Mouse (Mus musculus): ENCODE data around the gene Fzd4. TPM values are rescaled to one million over a fixed set of nuclear protein-coding genes. Genes with fewer than 3 reads are reported as not detected.
A peak's percentile ranks its signal among the peaks of the same experiment; 100 is the strongest.

Fzd4 gene
- polyA plus RNA-seq, 1 experiment from 2014 or later: 7.8 TPM

DNA sequence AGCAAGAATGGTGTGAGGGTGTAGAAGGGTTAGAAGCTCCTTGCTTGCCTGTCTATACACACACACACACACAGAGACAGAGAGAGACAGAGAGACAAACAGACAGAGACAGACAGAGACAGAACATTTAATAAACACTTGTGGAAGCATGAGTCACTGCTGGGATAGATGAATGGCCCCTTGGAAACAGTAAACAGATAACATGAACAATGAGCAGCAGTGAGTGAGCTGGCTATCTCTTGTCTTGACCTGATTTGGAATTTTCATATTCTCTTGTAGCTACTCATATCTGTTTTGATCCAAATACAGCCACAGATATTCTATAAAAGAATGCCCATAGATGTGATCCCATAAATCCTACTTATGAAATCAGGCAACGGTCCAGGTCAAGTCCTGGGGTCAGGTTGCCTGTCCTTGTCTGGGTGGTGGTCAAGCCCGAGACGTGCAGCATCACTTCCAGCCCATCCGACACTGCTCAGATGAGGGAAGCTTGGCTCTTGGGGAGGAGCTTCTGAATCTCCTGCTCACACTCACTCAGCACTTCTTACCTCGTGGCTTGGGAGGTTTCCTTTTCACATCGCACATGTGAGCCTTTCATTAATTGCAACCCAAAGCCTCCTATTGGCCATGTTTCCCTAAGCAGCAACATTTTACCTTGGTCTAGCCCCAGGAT lies 32.4 kb upstream of the Fzd4 start:
- H3K4me3 ChIP-seq (ENCODE audit: low read depth, low read length): no peak overlapping the region

DNA sequence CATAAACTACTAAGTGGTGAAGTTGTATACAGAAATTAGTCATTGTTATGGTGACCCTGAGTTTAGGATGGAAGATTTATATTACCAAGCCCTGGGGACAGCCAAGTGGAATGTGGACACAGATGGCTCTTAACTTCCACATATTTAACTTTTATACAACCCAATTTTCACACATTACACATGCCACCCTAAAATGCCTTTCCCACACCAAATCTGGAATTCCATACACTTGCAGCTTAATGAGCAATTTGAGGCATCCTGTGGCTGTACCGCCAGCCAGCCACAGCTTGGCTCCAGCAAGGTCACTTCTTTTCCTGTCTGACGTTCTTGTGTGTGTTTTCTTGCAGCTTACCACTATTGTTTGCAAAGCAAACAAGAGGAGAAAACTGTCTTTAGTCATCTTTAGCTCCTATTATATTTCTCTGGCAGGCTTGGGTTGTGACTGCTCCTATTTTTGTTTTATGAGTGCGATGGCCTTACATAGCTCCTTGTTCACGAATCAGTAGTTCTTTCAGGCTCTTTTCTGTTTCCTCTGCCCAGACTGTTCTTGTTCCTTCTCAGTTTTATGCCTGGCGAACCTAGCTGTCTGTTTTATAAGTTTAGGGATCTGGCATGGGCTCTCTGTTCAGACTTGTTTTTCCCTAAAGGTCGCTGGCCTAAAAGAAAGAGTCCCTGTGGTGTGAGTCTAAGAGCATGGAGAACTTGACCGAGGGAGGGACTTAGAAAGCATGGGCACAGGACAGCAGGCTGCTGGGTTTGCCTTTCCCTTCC lies 23.0 kb upstream of the Fzd4 start:
- DNase-seq (ENCODE audit: low spot score) (no peak), ATAC-seq (replicated peaks; ENCODE audit: low FRiP score) (no peak)
- Histone ChIP-seq H3K36me3 (ENCODE audit: control insufficient read depth, insufficient read depth, low read length) (no peaks in the 10 kb centered on the region), H3K9me3 (ENCODE audit: control insufficient read depth, low read length) (no peaks in the 10 kb centered on the region), H3K4me3 (ENCODE audit: low read depth, low read length) (no peak overlapping the region), H3K9ac (ENCODE audit: low read depth, low read length) (no peak overlapping the region), H3K27ac (ENCODE audit: low read depth, low read length) (no peak overlapping the region), H3K4me2 (no peak overlapping the region), H3K27me3 (replicated peaks; ENCODE audit: control insufficient read depth, insufficient read depth, low read length) (no peaks in the 10 kb centered on the region), H3K4me1 (replicated peaks; ENCODE audit: control insufficient read depth, insufficient read depth, low read length) (no peaks in the 10 kb centered on the region)
- WGBS: 51% methylated on average over 7 of the region's 7 CpGs

More for the DNA sequence above, 32.4 kb upstream of the Fzd4 start:
- H3K4me2 ChIP-seq: no peak overlapping the region
- no peak for DNase-seq (ENCODE audit: low spot score)
- H3K4me1 ChIP-seq (replicated peaks; ENCODE audit: control insufficient read depth, insufficient read depth, low read length): peaks cover 13% of the 10 kb centered on the region
- no peak overlapping the region for H3K27ac ChIP-seq (ENCODE audit: low read depth, low read length)
- no peaks in the 10 kb centered on the region for H3K36me3 ChIP-seq (ENCODE audit: control insufficient read depth, insufficient read depth, low read length)
- H3K27me3 ChIP-seq (replicated peaks; ENCODE audit: control insufficient read depth, insufficient read depth, low read length): no peaks in the 10 kb centered on the region
- no peak overlapping the region for H3K9ac ChIP-seq (ENCODE audit: low read depth, low read length)
- H3K9me3 ChIP-seq (ENCODE audit: control insufficient read depth, low read length): no peaks in the 10 kb centered on the region
- 0 out of 2 replicates have a peak, but pooled peaks have one; percentile 35 for ATAC-seq (replicated peaks; ENCODE audit: low FRiP score)
- WGBS: 46% methylated on average over 6 of the region's 6 CpGs

DNA sequence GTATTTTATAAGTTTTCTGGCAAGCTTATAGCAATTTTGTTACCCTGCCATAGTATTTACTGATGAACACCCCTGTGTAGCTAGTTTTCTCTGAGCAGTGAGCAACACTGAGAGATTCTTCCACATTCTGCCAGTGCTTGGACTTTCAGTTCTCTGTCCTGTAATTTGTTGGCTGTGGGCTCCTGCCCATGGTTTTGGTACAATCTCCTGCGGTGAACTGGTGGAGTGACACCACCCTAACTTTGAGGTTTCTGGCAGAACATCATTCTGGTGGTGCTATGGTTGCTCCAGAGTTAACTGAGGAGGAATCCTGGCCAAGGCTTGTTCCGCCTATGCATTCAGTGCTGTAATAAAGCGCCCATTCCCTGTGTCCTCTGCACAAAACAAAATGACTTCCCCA lies 21.3 kb upstream of the Fzd4 start:
- whole genome bisulfite sequencing: 92% methylated on average over 3 of the region's 3 CpGs
- H3K27me3 ChIP-seq (replicated peaks; ENCODE audit: control insufficient read depth, insufficient read depth, low read length): no peaks in the 10 kb centered on the region
- DNase-seq (ENCODE audit: low spot score): peak; percentile 25
- H3K4me3 ChIP-seq (ENCODE audit: low read depth, low read length): no peak overlapping the region
- no peaks in the 10 kb centered on the region; the same call in 1 of the 2 replicates for H3K4me1 ChIP-seq (replicated peaks; ENCODE audit: control insufficient read depth, insufficient read depth, low read length)
- no peak overlapping the region for H3K9ac ChIP-seq (ENCODE audit: low read depth, low read length)
- H3K36me3 ChIP-seq (ENCODE audit: control insufficient read depth, insufficient read depth, low read length): no peaks in the 10 kb centered on the region
- no peaks in the 10 kb centered on the region for H3K9me3 ChIP-seq (ENCODE audit: control insufficient read depth, low read length)
- no peak for ATAC-seq (replicated peaks; ENCODE audit: low FRiP score)
- H3K4me2 ChIP-seq: no peak overlapping the region
- no peak overlapping the region for H3K27ac ChIP-seq (ENCODE audit: low read depth, low read length)

DNA sequence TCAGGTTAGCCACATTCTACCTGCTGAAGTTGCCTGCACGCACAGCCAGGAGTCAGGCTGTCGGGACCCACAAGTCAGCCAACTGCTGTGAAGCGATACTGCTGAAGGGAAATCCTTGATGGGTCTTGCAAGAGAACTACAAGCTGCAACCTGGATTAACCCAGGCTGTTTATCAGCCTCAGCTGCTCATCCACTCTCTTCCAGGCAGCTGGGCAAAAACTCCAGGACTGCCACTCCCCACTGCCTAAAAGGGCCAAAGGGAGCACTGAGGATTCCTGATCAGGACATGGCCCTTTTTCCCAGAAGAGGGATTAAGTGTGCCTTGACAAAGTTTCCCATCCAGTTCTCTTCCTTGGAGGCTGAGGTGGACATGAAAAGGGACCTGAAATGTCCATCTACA lies 15.2 kb upstream of the Fzd4 start:
- H3K4me3 ChIP-seq (ENCODE audit: low read depth, low read length): no peak overlapping the region
- H3K4me2 ChIP-seq: no peak overlapping the region
- DNase-seq (ENCODE audit: low spot score): peak; percentile 30
- no peak for ATAC-seq (replicated peaks; ENCODE audit: low FRiP score)
- no peaks in the 10 kb centered on the region; the same call in 1 of the 2 replicates for H3K4me1 ChIP-seq (replicated peaks; ENCODE audit: control insufficient read depth, insufficient read depth, low read length)
- H3K36me3 ChIP-seq (ENCODE audit: control insufficient read depth, insufficient read depth, low read length): no peaks in the 10 kb centered on the region
- no peaks in the 10 kb centered on the region for H3K27me3 ChIP-seq (replicated peaks; ENCODE audit: control insufficient read depth, insufficient read depth, low read length)
- no peaks in the 10 kb centered on the region for H3K9me3 ChIP-seq (ENCODE audit: control insufficient read depth, low read length)
- H3K9ac ChIP-seq (ENCODE audit: low read depth, low read length): no peak overlapping the region
- no peak overlapping the region for H3K27ac ChIP-seq (ENCODE audit: low read depth, low read length)
- 71% methylated on average over 3 of the region's 3 CpGs for WGBS

DNA sequence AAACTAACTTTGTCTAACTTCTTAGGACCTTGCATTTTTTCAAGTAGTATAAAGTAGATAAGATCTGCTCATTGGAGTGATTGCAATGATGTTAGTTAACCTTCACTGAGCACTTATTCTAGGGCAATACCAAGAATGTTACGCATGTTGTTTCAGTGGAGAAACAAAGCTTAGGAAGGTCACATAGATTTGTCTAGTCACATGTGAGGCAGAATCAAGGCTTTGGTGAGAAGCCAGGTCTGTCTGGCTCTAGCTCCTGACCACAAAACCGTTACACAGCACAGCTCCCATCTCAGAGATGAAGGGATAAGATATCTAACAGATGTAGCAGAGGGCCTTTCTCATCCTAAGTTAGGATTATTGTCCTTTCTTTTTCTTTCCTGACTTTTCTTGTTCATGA lies 13.5 kb upstream of the Fzd4 start:
- Histone ChIP-seq H3K27me3 (replicated peaks; ENCODE audit: control insufficient read depth, insufficient read depth, low read length) (no peaks in the 10 kb centered on the region), H3K4me2 (no peak overlapping the region), H3K4me3 (ENCODE audit: low read depth, low read length) (no peak overlapping the region), H3K4me1 (replicated peaks; ENCODE audit: control insufficient read depth, insufficient read depth, low read length) (no peaks in the 10 kb centered on the region; the same call in 1 of the 2 replicates), H3K36me3 (ENCODE audit: control insufficient read depth, insufficient read depth, low read length) (no peaks in the 10 kb centered on the region), H3K9ac (ENCODE audit: low read depth, low read length) (no peak overlapping the region), H3K9me3 (ENCODE audit: control insufficient read depth, low read length) (no peaks in the 10 kb centered on the region), H3K27ac (ENCODE audit: low read depth, low read length) (no peak overlapping the region)
- DNase-seq (ENCODE audit: low spot score) (peak; percentile 3), ATAC-seq (replicated peaks; ENCODE audit: low FRiP score) (no peak)
- 75% methylated on average over 2 of the region's 2 CpGs for WGBS

DNA sequence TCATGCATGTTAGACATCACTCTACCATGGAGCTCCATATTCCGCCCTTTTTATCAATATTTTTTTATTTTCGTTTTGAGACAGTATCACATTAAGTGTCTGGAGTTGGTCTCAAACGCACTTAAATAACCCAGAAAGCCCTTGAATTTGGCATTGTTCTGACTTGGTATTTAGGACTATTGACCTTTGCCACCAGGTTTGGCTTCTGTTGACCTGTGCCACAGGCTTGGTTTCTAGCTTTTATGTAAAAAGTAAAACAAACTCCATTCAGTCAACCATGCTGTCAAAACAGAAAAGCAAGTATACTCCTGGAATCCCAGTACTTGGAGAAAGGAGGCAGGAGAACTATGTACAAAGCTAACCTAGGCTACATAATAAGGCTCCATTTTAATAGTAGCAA lies 12.9 kb upstream of the Fzd4 start:
- no peak for ATAC-seq (replicated peaks; ENCODE audit: low FRiP score)
- Histone ChIP-seq H3K4me3 (ENCODE audit: low read depth, low read length) (no peak overlapping the region), H3K4me2 (no peak overlapping the region)

DNA sequence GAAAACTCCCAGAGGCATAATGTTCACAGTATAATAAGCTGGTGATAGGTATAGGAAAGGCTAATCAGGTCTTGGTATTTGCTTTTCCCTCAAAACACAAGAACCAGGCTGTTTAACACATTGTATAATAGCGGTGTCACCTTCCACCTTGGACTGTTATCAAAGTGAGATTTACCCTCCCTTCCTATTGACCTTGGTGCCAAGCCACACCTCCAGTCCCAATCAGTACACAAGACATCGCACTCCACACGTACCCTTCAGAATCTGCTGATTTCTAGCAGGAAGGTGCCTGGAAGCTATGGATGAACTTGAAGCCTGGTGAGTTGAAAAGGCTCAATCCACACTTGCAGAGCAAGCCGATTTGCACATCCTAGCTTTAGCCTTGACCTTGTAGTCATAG lies 12.3 kb upstream of the Fzd4 start:
- no peak overlapping the region for H3K4me2 ChIP-seq
- H3K9ac ChIP-seq (ENCODE audit: low read depth, low read length): no peak overlapping the region
- H3K27me3 ChIP-seq (replicated peaks; ENCODE audit: control insufficient read depth, insufficient read depth, low read length): no peaks in the 10 kb centered on the region
- DNase-seq (ENCODE audit: low spot score) (peak; percentile 8), ATAC-seq (replicated peaks; ENCODE audit: low FRiP score) (no peak)
- no peak overlapping the region for H3K27ac ChIP-seq (ENCODE audit: low read depth, low read length)
- no peaks in the 10 kb centered on the region; the same call in 1 of the 2 replicates for H3K4me1 ChIP-seq (replicated peaks; ENCODE audit: control insufficient read depth, insufficient read depth, low read length)
- H3K9me3 ChIP-seq (ENCODE audit: control insufficient read depth, low read length): no peaks in the 10 kb centered on the region
- H3K36me3 ChIP-seq (ENCODE audit: control insufficient read depth, insufficient read depth, low read length): no peaks in the 10 kb centered on the region
- H3K4me3 ChIP-seq (ENCODE audit: low read depth, low read length): no peak overlapping the region
- WGBS: 71% methylated on average over 4 of the region's 4 CpGs

More for the DNA sequence above, 12.9 kb upstream of the Fzd4 start:
- no peaks in the 10 kb centered on the region for H3K36me3 ChIP-seq (ENCODE audit: control insufficient read depth, insufficient read depth, low read length)
- no peak overlapping the region for H3K27ac ChIP-seq (ENCODE audit: low read depth, low read length)
- H3K27me3 ChIP-seq (replicated peaks; ENCODE audit: control insufficient read depth, insufficient read depth, low read length): no peaks in the 10 kb centered on the region
- peak; percentile 5 for DNase-seq (ENCODE audit: low spot score)
- WGBS: 84% methylated on average over 3 of the region's 3 CpGs
- H3K9me3 ChIP-seq (ENCODE audit: control insufficient read depth, low read length): no peaks in the 10 kb centered on the region
- no peaks in the 10 kb centered on the region; the same call in 1 of the 2 replicates for H3K4me1 ChIP-seq (replicated peaks; ENCODE audit: control insufficient read depth, insufficient read depth, low read length)
- no peak overlapping the region for H3K9ac ChIP-seq (ENCODE audit: low read depth, low read length)

DNA sequence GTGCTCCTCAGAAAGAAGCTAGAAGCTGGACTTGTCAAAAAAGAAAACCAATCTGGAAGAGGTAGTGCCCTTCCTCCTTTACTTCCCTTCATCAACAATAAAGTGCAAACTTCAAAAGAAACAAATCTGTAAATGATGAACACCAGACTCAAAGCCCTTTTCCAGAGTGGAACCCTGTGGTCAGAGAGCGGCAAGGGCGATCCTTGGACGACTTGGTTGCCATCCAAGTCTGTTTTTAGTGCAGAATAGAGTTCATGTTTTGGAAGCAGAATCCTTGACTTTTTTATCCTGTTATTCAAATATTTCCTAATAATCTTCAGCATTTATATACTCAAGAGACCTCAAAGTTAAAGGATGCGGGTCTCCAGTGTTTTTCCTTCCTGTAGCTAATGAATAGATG lies 11.8 kb upstream of the Fzd4 start:
- H3K9ac ChIP-seq (ENCODE audit: low read depth, low read length): no peak overlapping the region
- H3K4me2 ChIP-seq: no peak overlapping the region
- no peaks in the 10 kb centered on the region; the same call in 1 of the 2 replicates for H3K4me1 ChIP-seq (replicated peaks; ENCODE audit: control insufficient read depth, insufficient read depth, low read length)
- no peaks in the 10 kb centered on the region for H3K27me3 ChIP-seq (replicated peaks; ENCODE audit: control insufficient read depth, insufficient read depth, low read length)
- 66% methylated on average over 4 of the region's 4 CpGs for WGBS
- ATAC-seq (replicated peaks; ENCODE audit: low FRiP score) (no peak), DNase-seq (ENCODE audit: low spot score) (no peak)
- no peak overlapping the region for H3K27ac ChIP-seq (ENCODE audit: low read depth, low read length)
- H3K36me3 ChIP-seq (ENCODE audit: control insufficient read depth, insufficient read depth, low read length): no peaks in the 10 kb centered on the region
- H3K4me3 ChIP-seq (ENCODE audit: low read depth, low read length): no peak overlapping the region
- no peaks in the 10 kb centered on the region for H3K9me3 ChIP-seq (ENCODE audit: control insufficient read depth, low read length)
